Mouse (Mus musculus) liver, embryonic 11.5 days (tissue): ENCODE data around the gene Bcar3. TPM values are rescaled to one million over a fixed set of nuclear protein-coding genes. Genes with fewer than 3 reads are reported as not detected.

Experiments
- ATAC-seq: fragments of 200-750 bp; cut with Nextera tagmentation; replicated peaks from 2 replicates; pipeline ENCODE4 v1.8.0; 2017; ENCODE audit warnings: moderate number of reproducible peaks, mild to moderate bottlenecking, moderate TSS enrichment, moderate library complexity; ENCODE audit not compliant: low FRiP score
- DNase-seq: peaks from one replicate; pipeline ENCODE4 v3.0.0-alpha.2; 2017; ENCODE audit warnings: low spot score
- H3K27ac ChIP-seq: fragments of 300-500 bp; sonication (generic); 2 replicates; pipeline ENCODE4 v1.5.1; 2014; ENCODE audit warnings: mild to moderate bottlenecking, low read depth, low read length, control low read depth
- H3K27me3 ChIP-seq: fragments of 300-500 bp; sonication (generic); replicated peaks from 2 replicates; pipeline ENCODE4 v1.6.1; 2014; ENCODE audit warnings: low read length, mixed read lengths; ENCODE audit not compliant: control insufficient read depth, insufficient read depth
- H3K36me3 ChIP-seq: fragments of 300-500 bp; sonication (generic); 2 replicates; pipeline ENCODE4 v1.6.1; 2014; ENCODE audit warnings: mild to moderate bottlenecking, low read length, moderate library complexity, mixed read lengths; ENCODE audit not compliant: control insufficient read depth, insufficient read depth
- H3K4me1 ChIP-seq: fragments of 300-500 bp; sonication (generic); replicated peaks from 2 replicates; pipeline ENCODE4 v1.6.1; 2014; ENCODE audit warnings: low read length, mixed read lengths; ENCODE audit not compliant: control insufficient read depth, insufficient read depth
- H3K4me2 ChIP-seq: fragments of 300-500 bp; sonication (generic); 2 replicates; pipeline ENCODE4 v1.6.1; 2014; ENCODE audit warnings: mild to moderate bottlenecking, control low read depth, moderate library complexity
- H3K4me3 ChIP-seq: fragments of 300-500 bp; sonication (generic); 2 replicates; pipeline ENCODE4 v1.5.1; 2014; ENCODE audit warnings: low read depth, low read length, control low read depth
- H3K9ac ChIP-seq: fragments of 300-500 bp; sonication (generic); 2 replicates; pipeline ENCODE4 v1.6.1; 2014; ENCODE audit warnings: low read depth, low read length, control low read depth
- H3K9me3 ChIP-seq: fragments of 300-500 bp; sonication (generic); 2 replicates; pipeline ENCODE4 v1.6.1; 2016; ENCODE audit warnings: low read length, inconsistent platforms, mixed read lengths; ENCODE audit not compliant: control insufficient read depth
- whole genome bisulfite sequencing: fragments of 180-500 bp; shearing (Covaris S2); extraction: QIAGEN DNeasy Blood & Tissue Kit; methylation state at CpG from one replicate; pipeline ENCODE4 v1.1.7; 2014; 5-methylcytosine and 5-hydroxymethylcytosine counted together
- polyA plus RNA-seq: library from polyadenylated mRNA; unstranded; fragments of >200 nt; fragmentation: Nextera tagmentation; extraction: Ambion mirVana; gene quantifications from 2 replicates; pipeline ENCODE4 v1.2.1, GENCODE M21; 2014

Gene Bcar3
- polyA plus RNA-seq, 1 experiment from 2014 or later, result 10.1 TPM

- no peak overlapping the region for H3K4me3 ChIP-seq
- no peaks in the 10 kb centered on the region for H3K36me3 ChIP-seq
- H3K27ac ChIP-seq, result no peak overlapping the region
- H3K4me2 ChIP-seq, result no peak overlapping the region
- H3K4me1 ChIP-seq, result 0 out of 2 replicates have a peak, but pooled peaks cover 2% of the 10 kb centered on the region
- no peak for DNase-seq
- 64% methylated on average over 18 of the region's 18 CpGs for WGBS
- no peak overlapping the region for H3K9ac ChIP-seq
- no peaks in the 10 kb centered on the region for H3K27me3 ChIP-seq
- H3K9me3 ChIP-seq, result no peaks in the 10 kb centered on the region
- ATAC-seq, result no peak
These were observed 168.3 kb downstream of the Bcar3 start for GRCm38 (mm10) chr3:122461932-122462871.

GRCm38 (mm10) chr3:122463166-122463565 is 169.2 kb downstream of the Bcar3 start:
- ATAC-seq, result no peak
- H3K27me3 ChIP-seq, result no peaks in the 10 kb centered on the region
- 84% methylated on average over 9 of the region's 9 CpGs for WGBS

GRCm38 (mm10) chr3:122466100-122466730 is 172.3 kb downstream of the Bcar3 start:
- Histone ChIP-seq H3K27me3 (no peaks in the 10 kb centered on the region), H3K36me3 (no peaks in the 10 kb centered on the region), H3K27ac (no peak overlapping the region), H3K4me3 (no peak overlapping the region), H3K4me1 (0 out of 2 replicates have a peak, but pooled peaks cover 2% of the 10 kb centered on the region), H3K9me3 (no peaks in the 10 kb centered on the region), H3K9ac (no peak overlapping the region), H3K4me2 (no peak overlapping the region)
- WGBS, result 44% methylated on average over 9 of the region's 9 CpGs
- DNase-seq (no peak), ATAC-seq (peak; percentile 49)

More at GRCm38 (mm10) chr3:122463166-122463565, 169.2 kb downstream of the Bcar3 start:
- H3K4me1 ChIP-seq, result 0 out of 2 replicates have a peak, but pooled peaks cover 2% of the 10 kb centered on the region
- H3K9me3 ChIP-seq, result no peaks in the 10 kb centered on the region
- no peak overlapping the region for H3K4me2 ChIP-seq
- H3K4me3 ChIP-seq, result no peak overlapping the region
- DNase-seq, result no peak
- no peak overlapping the region for H3K27ac ChIP-seq
- no peak overlapping the region for H3K9ac ChIP-seq
- no peaks in the 10 kb centered on the region for H3K36me3 ChIP-seq

GRCm38 (mm10) chr3:122467977-122468376 is 174.0 kb downstream of the Bcar3 start:
- Histone ChIP-seq H3K9me3 (no peaks in the 10 kb centered on the region), H3K36me3 (no peaks in the 10 kb centered on the region), H3K9ac (no peak overlapping the region), H3K27me3 (no peaks in the 10 kb centered on the region), H3K4me3 (no peak overlapping the region), H3K27ac (no peak overlapping the region), H3K4me2 (no peak overlapping the region), H3K4me1 (peaks cover 2% of the 10 kb centered on the region; the same call in 1 of the 2 replicates)
- ATAC-seq (no peak), DNase-seq (no peak)
- 81% methylated on average over 2 of the region's 2 CpGs for WGBS

- no peak overlapping the region for H3K4me3 ChIP-seq
- H3K9me3 ChIP-seq, result no peaks in the 10 kb centered on the region
- DNase-seq (no peak), ATAC-seq (no peak)
- H3K27me3 ChIP-seq, result no peaks in the 10 kb centered on the region
- no peak overlapping the region for H3K27ac ChIP-seq
- WGBS, result 77% methylated on average over 14 of the region's 14 CpGs
- no peaks in the 10 kb centered on the region for H3K36me3 ChIP-seq
- H3K4me1 ChIP-seq, result peaks cover 22% of the 10 kb centered on the region
- no peak overlapping the region for H3K4me2 ChIP-seq
- no peak overlapping the region for H3K9ac ChIP-seq
These were observed 176.5 kb downstream of the Bcar3 start for GRCm38 (mm10) chr3:122470326-122471016.

- H3K36me3 ChIP-seq, result no peaks in the 10 kb centered on the region
- no peaks in the 10 kb centered on the region for H3K9me3 ChIP-seq
- no peak overlapping the region for H3K4me2 ChIP-seq
- ATAC-seq, result no peak
- H3K27me3 ChIP-seq, result no peaks in the 10 kb centered on the region
- H3K4me1 ChIP-seq, result peaks cover 25% of the 10 kb centered on the region
- 65% methylated on average over 12 of the region's 12 CpGs for WGBS
- no peak for DNase-seq
- no peak overlapping the region for H3K4me3 ChIP-seq
- H3K27ac ChIP-seq, result no peak overlapping the region
- H3K9ac ChIP-seq, result no peak overlapping the region
These were observed 177.2 kb downstream of the Bcar3 start for GRCm38 (mm10) chr3:122471017-122471721.

GRCm38 (mm10) chr3:122472412-122472811 is 178.5 kb downstream of the Bcar3 start:
- Histone ChIP-seq H3K9ac (no peak overlapping the region), H3K36me3 (no peaks in the 10 kb centered on the region), H3K27ac (no peak overlapping the region), H3K4me1 (peaks cover 25% of the 10 kb centered on the region), H3K9me3 (no peaks in the 10 kb centered on the region), H3K4me2 (no peak overlapping the region), H3K4me3 (no peak overlapping the region), H3K27me3 (no peaks in the 10 kb centered on the region)
- no peak for DNase-seq
- no peak for ATAC-seq
- WGBS, result 80% methylated on average over 11 of the region's 11 CpGs

- Histone ChIP-seq H3K4me1 (peaks cover 25% of the 10 kb centered on the region), H3K36me3 (no peaks in the 10 kb centered on the region), H3K4me2 (peak overlapping the region; percentile 43), H3K9ac (no peak overlapping the region), H3K27me3 (no peaks in the 10 kb centered on the region), H3K4me3 (no peak overlapping the region), H3K27ac (no peak overlapping the region), H3K9me3 (no peaks in the 10 kb centered on the region)
- ATAC-seq (peak; percentile 26; the same call in 1 of the 2 replicates), DNase-seq (no peak)
- WGBS, result 60% methylated on average over 11 of the region's 11 CpGs
These were observed 179.6 kb downstream of the Bcar3 start for GRCm38 (mm10) chr3:122473523-122474034.
